Mouse (Mus musculus) heart, postnatal 0 days (tissue): ENCODE results near the gene Kcnf1.

Experiments used
- CTCF ChIP-seq: IDR thresholded peaks from 2 replicates; pipeline ENCODE4 v1.5.1; 2016; ENCODE audit warnings: antibody characterized with exemption, control low read depth, low read depth
- EP300 ChIP-seq: IDR thresholded peaks from 2 replicates; pipeline ENCODE4 v1.6.1; 2016; ENCODE audit warnings: antibody characterized with exemption, low read depth

GRCm38 (mm10) chr12:17134546-17135096 lies 42.1 kb downstream of the Kcnf1 start:
- TF ChIP-seq CTCF (no peak), EP300 (no peak)
